Mouse (Mus musculus) C2C12 (cell line): Measurements from ENCODE around the gene Thap7.

Experiments
- CTCF ChIP-seq: IDR thresholded peaks from one replicate; pipeline ENCODE4 v1.5.1; 2011; ENCODE audit not compliant: control insufficient read depth, insufficient read depth, insufficient read length
- FOSL1 ChIP-seq: IDR thresholded peaks from one replicate; pipeline ENCODE4 v1.8.0; 2011; ENCODE audit warnings: mild to moderate bottlenecking, low read length; ENCODE audit not compliant: poor library complexity, insufficient read depth, severe bottlenecking
- MYOD1 ChIP-seq: IDR thresholded peaks from one replicate; pipeline ENCODE4 v1.6.1; 2011; ENCODE audit warnings: low read depth; ENCODE audit not compliant: control insufficient read depth, insufficient read length
- MYOG ChIP-seq: IDR thresholded peaks from one replicate; pipeline ENCODE4 v1.6.1; 2011; ENCODE audit not compliant: control insufficient read depth, insufficient read length; ENCODE audit errors: extremely low read depth
- USF1 ChIP-seq: IDR thresholded peaks from one replicate; pipeline ENCODE4 v1.6.1; 2011; ENCODE audit warnings: low read depth, mild to moderate bottlenecking, control low read depth, moderate library complexity

DNA sequence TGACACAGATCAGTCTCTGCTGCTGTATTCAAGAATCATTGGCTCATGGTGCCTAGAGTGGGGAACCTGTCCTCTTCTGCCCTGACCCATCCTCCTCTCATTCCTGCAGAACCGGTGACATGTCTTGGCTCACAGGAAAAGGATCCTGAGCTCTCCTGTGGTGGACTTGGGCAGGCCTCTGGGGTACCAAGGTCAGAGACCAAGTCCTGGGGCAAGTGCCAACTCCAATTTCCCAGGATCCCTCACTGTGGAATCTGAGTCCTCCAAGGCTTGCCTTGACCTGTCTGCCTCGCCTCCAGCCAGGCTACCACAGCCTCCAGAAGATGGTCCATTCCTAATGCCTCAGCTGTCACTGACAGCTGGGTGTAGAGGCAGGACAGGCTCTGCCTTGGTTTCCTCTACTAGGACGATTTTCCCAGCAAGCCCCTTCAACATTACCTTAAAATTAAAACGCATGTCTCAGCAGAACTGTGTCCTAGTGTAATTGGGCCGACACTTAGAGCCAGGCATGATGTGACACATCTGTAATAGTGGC lies 23.9 kb downstream of the Thap7 start:
- TF ChIP-seq CTCF, result no peak
- no peak for TF ChIP-seq FOSL1
- no peak for TF ChIP-seq MYOD1
- TF ChIP-seq USF1, result no peak
- no peak for TF ChIP-seq MYOG
